Mouse (Mus musculus) c-Kit-positive CD71-positive TER-119-negative erythroid progenitor cells, embryonic 14.5 days (primary cell): Measurements from ENCODE around the gene Adcy2.

Experiments used
- DNase-seq: peaks from one replicate; pipeline ENCODE4 v3.0.0-alpha.2; 2013; ENCODE audit warnings: low read depth

The Adcy2 gene

DNA sequence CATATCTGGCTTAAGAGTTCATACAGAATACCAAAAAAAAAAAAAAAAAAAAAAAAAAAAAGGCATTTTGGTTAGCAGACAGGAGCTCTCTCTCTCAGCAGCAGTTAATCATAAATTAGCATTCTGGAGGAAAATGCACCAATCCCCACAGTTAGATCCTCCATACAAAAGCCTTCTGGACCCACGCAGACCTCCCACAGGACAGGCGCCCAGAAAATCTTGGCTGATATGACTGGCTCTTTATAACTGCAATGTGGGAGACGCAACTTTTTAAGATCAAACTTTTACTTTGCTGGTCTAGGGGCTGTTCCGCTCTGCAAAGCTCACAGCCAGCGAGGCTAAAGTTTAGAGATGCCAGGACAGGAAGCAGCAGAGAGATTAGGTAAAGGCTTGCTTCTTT is 37.8 kb downstream of the Adcy2 start:
- DNase-seq: no peak

DNA sequence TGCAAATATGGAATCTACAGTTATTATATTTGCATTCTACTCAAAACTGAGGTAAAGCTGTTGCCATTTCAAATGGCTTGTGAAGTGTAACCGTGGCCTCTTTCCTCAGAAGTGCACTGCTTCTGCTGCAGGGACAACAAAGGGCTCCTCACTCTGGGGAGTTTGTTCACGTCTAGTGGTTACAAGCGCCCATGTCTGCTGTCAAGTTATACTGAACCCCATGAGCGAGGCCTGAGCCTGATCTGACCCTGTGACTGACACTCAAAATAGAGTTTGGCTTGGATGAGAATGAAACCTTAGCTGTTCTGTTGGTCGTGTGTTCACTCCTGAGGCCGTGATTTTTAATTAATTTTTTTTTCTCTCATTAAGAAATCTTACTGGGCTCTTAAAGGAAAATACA is 38.8 kb downstream of the Adcy2 start:
- DNase-seq: no peak

DNA sequence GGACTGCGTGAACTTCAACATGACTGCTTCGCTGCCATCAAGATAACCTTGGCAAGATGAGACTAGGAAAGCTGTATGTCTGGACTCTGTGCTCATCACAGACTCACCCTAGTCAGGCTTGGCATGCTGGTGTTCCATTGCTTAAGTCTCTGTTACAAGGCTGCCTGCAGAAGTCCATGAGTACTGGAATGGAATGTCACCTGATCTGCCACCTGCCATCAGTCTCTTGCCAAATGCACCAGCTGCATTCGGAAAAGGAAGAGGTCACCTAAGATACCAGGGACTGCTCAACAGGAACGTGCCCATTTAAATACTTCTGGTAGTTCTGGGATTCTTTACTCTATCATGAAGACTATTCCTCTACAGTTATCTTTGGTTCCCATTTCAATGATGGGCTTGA is 39.9 kb downstream of the Adcy2 start:
- DNase-seq: no peak

DNA sequence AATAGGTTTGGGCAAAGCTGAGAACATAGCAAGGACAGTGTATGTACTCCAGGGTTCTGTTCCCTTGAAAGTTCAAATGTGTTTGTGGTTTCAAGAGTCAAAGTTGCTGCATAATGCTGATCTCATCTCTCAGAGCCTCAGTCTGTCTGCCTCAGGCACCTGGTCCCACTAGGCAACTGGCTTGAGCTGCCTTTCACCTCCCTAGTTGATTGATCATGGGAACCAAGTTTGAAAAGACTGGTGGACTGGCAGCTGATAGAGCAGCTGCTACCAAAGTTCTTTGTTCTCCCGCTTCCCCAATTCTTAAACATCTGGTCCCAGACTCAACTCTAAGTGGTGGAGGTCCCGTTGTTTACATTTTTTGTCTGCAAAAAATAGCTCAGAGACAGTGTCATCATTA is 56.6 kb downstream of the Adcy2 start:
- no peak for DNase-seq

DNA sequence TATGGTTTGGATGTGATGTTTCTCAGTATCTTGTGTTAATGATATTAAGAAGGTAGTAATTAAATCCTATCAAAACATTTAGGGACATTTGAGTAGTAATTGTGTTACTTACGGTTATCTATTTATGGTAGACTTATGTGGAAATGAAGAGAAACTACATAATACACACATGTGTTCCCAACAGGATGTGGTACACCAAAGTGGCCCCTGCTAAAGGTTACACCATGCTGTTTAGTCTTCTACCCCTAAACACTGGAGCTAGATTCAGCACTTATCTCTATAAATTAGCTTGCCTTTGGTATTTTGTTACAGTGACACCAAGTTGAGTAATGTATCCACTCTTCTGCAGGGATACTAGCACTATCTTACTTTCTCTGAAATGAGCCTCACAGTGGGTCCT is 57.9 kb downstream of the Adcy2 start:
- no peak for DNase-seq

DNA sequence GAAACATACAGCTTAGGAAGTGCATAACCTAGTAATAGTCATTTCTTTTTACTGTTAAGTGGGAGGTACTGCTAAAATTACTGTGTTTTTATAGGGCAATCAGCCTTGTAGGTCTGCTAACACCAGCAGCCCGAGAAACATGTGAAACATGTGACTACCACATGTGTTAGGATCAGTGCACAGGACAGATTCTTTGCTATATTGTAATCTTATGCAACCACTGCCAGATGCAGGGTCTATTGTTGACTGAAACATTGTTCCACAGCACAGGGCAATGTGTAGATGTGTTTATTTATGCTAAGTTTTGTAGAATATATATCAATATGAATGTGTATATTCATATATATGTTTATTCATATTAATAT is 67.1 kb downstream of the Adcy2 start:
- no peak for DNase-seq

DNA sequence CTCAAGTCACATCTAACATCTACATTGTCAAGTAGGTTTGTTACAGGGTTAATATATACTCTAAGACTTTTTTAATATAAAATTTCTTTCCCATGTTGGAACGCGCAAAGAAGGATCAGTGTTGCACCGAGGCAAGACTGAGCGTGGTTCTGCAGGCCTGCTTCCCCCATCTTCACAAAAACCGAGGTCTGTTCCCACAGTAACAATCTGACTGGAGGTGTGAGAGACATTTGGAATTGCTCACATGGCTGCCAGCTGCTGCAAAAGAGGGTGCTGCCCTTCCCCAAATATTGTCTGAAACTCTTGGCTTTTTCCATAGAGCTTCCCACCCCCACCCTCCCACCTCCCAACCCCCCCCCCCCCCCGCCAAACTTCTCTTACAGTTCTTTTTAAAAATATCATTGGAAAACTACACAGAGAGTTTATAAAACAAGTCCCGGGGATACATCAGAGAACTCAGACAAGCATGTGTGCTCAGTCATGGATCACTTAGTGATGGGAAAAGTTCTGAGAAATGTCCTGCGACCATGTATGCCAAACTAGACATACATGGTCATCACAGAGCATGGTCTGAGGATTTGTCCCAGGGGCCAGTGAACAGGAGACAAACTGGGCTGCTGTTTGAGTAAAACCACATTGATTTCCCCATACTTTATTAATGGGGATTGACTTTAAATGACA is 67.6 kb downstream of the Adcy2 start:
- no peak for DNase-seq

DNA sequence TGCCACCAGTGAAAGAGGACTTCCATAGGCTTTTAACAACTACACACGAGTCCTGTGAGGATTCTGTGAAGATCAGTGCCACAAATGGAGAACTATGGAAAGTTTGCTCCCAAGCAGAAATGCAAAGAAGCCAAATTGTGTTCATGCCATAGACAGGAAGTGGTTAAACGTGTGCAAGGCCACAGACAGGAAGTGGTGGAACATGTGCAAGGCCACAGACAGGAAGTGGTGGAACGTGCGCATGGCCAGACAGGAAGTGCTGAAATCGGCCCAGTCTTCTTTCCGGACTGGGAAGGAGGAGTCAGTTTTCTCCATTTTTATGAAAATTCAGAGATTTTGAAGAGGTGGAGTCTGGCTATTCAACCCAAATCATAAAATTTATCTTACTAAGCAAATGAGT is 70.9 kb downstream of the Adcy2 start:
- no peak for DNase-seq

DNA sequence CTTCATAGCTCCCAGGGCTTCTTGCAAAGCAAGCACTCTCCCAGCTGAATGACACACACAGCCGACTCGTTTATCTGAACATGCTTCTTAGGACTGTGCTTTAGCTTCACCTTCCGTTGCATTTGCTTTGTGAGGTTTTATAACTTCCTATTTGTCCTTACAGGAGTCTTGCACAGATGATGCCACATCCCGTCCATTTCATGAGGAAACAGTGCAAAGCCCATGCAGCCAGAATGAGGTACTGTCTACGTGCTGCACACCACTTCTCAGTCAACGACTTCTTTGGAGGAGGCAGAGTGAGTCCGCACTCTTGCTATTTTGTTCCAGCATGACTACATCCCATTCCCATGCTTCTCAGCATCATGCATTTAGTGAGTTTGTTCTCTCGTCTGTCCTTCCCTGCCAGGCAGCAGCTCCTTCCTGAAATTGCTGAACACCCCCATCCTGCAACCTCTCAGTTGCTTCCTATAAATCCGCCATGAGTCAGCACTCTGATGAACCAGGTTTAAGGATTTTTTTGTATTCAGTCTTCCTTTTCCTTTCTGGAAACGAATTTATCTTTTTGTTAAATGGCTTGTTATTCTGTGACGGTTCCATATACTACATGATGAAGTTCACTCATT is 85.6 kb downstream of the Adcy2 start:
- no peak for DNase-seq

DNA sequence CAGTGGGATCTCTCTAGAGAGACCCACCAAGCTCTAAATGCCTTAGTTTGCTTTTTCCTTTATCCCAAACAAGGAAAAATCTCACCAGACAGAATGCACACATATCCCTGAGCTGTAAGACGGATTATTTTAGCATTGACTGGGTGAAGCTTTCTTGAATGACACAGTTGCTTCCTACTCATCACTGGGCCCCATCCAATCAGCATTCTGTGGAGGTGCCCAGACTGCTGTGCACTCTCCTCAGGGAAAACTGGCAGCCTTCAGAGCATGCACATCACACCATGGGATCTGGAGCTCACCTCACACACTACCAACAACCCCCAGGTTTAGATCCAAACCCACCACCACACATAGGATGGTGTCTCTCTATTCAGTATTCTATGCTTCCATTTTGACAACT is 92.7 kb downstream of the Adcy2 start:
- DNase-seq: no peak

DNA sequence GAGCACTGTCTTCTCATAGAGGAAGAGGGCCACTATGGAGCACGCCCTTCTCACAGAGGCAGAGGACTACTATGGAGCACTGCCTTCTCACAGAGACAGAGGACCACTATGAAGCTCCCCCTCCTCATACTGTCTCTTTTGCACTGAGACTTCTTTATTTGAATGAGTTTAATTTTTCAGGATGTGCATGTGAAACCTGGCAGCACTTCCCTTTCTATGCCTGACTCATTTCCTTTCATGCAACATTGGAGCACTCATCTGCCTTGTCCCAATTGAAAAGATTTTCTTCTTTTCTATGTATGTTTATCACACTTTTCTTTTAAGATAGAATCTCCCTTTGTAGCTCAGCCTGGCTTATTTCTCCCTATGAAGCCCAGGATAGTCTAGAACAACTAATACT is 96.6 kb downstream of the Adcy2 start:
- DNase-seq: no peak

DNA sequence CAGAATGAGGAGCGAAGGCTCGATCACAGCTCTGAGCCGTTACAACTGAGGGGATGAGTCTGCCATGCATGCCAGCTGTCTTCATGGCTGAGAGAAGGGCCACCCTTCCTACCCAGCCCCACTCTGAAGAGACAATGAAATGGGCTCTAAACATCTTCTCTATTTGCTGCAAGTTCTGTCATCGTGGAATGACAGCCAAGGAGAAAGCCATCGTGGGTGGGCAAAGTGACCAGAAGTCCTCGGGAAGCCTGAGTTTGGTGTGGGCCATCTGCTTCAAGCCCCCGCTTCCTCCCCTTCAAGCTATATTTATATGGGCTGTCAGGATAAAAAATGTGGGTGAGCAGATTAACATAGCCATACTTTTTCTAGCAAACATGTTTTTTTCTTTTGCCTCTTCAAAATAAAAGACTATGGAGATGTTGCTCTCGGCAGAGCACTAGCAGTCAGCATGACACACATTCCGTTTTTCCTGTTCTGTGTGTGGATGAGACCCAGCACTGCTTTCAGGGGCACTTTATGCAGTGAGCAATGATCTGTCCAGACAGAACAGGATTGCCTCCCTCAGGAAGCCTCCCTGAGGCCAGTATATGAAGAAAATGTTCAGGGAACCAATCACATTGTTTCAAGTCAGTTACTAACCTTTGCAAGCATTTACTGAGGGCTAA is 109.3 kb downstream of the Adcy2 start:
- no peak for DNase-seq

DNA sequence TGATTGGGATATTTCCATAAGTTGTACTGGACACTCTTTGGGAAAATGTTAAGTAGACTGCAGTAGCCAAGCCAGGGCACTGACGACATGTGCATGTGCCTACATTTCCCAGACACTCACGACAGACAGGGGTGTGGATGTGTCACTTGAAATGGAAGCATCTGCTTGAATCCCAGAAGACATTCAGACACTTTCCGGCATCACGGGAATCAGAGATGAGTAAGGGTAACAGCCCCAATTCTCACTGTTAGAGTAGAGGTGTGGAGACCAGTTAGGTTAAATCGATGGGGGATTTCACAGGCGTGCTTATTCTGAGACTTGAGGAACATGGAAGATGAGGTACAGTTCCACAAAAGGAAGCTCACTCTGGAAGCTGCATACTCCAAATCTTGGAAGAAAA is 130.6 kb downstream of the Adcy2 start:
- DNase-seq: no peak

DNA sequence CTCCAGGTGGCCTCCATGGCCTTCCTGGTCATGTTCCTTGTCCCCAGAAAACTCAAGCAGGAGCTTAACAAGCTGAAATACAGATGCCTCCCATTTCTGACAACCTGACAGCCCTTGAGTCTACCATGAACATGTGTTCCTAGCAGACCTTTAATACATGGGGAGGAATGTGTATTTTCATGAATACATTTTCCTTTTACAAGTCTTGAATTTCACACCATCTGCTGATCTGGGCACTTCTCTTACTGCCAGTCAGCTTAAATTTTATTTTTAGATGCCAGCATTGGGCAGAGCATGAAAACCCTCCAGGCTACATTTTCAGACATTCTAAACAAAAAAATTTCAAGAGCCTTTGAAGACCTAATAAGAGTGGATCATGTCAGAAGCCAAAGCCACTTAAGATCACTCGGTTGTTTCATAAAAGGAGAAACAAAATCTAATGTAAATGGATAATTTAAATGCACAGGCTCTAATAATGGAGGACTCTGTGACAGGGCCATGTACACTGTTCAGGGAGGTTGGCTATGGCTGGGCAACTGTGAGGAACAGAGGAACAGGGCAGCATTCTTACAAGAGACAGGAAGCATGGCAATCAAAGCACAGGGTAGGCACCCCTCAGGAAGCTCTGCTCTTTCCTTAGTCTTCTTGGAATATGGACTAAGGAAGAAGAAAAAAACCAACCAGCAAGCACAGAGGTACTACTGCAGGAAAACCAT is 131.2 kb downstream of the Adcy2 start:
- DNase-seq: no peak

DNA sequence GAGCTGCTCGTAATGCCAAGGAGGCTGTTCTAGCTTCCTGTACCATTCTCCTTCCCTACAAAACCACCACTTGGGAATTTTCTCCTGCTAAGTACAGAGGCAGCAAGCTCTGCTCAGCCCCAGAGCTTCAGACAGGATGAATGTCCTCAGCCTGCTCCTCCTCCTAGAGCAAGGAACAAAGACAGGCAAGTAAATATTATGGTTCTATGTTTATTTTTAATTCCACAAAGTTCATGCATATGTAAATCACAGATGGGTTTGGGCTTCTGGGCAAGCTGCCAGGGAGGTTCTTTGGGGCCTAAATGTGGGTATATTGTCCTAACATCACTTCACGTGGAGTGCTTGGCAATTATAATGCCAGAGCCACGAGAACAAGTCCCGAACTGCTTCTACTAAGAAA is 139.3 kb downstream of the Adcy2 start:
- no peak for DNase-seq

DNA sequence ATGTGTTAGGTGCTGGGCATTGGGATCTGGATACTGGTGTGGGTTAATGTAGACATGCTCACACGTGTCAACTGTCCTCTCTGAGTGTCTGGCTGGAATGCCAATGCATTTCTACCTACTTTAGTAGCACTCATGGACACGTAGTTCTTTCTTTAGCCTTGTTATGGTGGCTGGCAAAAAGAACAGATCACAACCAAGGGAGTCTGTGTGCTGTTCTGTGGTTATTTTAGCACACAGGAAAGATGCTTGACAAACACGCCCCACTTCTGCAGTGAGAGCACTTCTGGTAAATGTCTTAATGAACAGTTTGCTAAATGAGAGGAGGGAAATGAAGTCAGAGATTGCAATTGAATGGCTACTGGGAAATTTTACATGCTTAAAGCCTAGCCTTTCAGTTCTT is 151.1 kb downstream of the Adcy2 start:
- no peak for DNase-seq

DNA sequence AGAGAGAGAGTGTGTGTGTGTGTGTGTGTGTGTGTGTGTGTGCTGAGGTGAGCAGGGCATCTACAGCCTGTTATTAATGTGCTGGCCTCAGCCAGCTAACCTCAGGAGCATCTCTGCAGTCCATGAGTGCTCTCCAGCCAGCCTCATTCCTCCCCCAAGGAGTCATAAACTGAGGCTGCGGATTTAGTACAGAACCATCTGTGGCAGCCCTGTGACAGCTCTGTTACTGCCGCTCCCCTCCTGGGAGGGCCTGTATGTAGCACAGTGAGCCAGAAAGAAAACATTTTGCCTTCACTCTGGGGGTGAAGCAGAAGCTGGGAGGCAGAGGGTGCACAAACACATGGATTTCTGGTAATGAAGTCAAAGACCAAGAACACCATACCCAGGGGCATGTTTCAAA is 159.8 kb downstream of the Adcy2 start:
- no peak for DNase-seq

DNA sequence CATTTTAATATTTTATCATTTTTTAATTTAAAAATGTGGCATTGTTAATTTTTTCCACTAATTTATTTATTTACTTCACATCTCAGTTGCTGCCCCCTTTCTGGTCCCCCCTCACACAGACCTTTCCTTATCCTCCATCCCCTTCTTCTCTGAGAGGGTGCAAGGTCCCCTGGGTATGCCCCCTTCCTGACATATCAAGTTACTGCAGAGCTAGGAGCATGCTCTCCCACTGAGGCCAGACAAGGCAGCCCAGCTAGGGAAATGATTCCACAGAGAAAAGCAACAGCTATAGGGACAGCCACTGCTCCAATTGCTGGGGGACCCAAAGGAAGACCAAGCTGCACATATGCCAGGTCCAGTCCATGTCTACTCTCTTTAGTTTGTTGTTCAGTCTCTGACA is 163.2 kb downstream of the Adcy2 start:
- DNase-seq: no peak

DNA sequence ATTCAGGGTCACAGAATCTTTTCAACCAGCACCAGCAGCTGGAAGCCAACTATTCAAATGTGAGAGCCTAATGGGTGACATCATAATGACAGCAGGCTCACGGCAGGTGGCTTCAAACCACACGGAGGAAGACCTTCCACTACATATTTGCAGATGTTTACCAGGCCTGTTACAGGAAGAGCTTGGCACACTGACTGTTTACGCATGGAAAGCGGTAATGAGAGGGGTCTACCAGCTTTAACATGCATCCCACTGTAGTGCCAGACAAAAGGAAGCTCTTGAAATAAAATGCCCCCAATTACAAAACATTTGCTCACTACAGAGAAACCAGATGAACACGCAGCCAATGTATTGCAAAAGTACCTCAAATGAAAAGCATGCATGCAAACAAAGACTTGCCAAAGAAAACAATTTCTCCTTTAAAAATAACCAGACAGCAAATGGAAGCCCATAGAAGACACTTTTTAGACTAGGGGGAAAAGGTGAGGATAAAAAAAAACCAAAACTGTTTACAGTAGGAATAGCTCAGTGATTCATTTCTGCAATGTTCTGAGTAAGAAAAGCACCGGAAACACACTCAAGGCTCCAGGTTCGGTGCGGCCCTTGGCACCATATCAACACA is 163.8 kb downstream of the Adcy2 start:
- DNase-seq: no peak

DNA sequence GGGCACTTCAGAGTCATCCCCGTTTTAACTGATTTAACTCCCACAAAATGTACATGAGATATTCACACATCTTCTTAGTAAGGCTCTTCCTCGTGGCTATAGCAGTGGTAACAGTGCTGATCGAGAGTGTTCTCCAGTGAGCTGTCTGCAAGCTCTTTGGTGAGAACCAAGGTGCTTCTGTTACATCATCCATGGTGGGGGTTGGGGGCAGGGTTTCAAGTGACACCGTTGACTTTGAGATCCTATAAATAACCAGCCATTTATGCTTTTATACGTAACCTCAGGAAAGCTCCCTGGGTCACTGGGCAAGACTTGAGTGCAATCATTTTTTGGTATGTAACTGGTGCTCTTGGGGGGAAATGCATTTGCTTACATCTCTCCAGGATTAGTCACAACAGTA is 167.2 kb downstream of the Adcy2 start:
- no peak for DNase-seq

DNA sequence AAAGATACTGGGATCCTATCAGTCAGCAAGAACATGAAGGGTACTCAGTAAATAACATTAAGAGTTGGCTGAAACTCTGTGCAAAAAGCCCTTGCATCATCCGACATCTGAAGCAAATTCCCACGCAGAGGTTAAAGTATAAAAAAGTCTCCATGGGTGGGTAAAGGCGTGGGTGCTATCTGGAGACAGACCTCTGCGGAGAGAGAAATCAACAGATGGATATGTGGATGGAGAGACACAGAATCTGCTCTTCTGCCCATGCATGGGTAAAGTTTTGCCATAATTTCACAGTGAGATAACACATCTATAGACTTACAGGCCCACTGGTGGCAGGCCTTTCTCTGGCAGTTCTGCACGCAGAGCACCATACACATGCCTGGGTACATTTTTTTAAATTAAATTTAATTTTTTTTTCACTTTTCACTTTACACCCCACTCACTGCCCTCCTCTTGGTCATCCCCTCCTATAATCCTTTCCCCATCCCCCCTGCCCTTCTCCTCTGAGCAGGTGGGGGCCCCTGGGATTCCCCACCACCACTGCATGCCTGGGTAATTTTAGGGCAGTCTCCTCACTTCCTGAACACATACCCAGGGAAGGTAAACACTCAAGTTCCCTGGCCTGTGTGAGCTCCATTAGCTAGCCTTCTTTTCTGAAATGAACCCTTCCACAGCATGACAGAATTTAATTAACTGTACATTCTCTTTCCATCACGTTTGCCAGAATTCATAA is 169.1 kb downstream of the Adcy2 start:
- DNase-seq: no peak

DNA sequence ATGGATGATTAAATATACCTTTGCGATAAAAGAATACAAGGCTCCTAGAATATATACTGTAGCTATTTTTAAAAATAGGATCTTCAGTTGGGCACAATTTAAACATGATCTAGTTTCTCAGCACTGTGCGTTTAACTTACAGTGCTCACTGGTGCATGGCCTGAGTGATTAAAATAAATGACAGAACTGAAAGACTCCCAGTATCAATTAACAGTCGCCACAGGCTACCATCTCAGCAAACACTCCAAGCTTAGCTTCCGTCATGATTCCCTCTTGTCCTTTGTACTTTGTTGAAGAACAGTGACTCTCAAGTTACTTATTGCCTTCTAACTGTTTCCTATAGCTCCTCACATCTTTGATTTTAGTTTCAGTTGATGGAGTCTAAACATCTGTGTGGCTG is 170.9 kb downstream of the Adcy2 start:
- no peak for DNase-seq
